Mouse (Mus musculus): Measurements from ENCODE around the gene Crim1. TPM values are rescaled to one million over a fixed set of nuclear protein-coding genes. Genes with fewer than 3 reads are reported as not detected.

Gene Crim1
- total RNA-seq, 4 experiments from 2014 or later: 84.5 to 97.9 (median 87.0) TPM

- no peak for DNase-seq (ENCODE audit: low spot score in 2 of 2)
Observed at GRCm38 (mm10) chr17:78209646-78210045, 9.6 kb downstream of the Crim1 start.

- no peak for DNase-seq (ENCODE audit: low spot score in 2 of 2)
Observed at GRCm38 (mm10) chr17:78211881-78212280, 11.8 kb downstream of the Crim1 start.

- DNase-seq (ENCODE audit: low spot score in 2 of 2): no peak
Observed at GRCm38 (mm10) chr17:78213128-78213527, 13.1 kb downstream of the Crim1 start.

DNA sequence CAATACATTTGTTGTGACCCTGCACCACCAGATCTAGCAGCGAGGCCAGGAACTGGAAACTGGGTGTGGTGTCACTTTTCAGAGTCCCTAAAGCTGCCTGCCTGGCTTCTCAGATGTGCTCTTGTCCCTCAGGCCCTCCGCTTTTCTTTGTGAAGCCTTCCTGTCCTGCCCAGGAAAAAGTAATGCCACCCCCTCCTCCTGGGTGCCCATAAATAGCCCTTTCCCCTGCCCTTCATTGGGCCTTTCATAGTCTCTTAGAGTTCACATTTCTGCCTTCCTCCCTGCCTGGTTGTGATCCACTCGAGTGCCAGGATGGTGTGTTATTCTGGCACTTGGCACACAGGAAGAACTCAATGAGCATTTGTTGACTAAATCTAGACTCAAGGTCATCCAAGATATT, 16.5 kb downstream of the Crim1 start:
- no peak for DNase-seq (ENCODE audit: low spot score in 2 of 2)

- no peak for DNase-seq (ENCODE audit: low spot score in 2 of 2)
Observed at GRCm38 (mm10) chr17:78217406-78217805, 17.4 kb downstream of the Crim1 start.

DNA sequence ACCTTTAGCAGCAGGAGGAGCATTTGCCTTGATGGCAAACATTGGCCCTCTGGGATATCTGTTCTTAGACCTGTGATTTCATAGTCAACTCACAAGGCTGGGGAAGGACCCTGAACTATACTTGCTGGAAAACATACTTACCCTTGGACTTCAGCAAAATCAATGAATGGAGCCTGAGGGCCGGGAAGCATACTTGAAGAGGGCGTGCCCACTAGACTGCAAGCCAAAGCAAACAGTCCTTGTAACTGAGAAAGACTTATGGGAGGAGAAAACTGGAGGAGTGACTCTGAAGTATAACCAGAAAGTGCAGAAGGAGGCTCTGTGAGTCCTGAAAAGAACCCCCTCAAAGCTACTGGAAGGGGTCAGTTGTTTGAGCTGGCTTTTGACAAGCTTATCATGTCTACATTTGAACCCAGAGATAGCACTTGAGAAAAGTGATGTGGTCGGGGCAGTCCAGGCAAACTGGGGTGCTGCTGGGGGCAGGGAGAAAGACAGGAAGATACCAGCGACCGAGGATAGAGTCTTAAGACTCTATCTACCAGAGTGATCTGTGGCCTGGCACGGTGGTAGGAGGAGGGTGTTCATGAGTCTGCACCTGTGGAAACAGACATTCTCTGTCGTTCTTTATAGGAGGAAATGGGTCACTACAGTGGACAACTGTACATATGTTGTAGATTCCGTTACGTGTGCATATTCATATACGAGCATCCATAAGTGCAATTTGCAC, 18.6 kb downstream of the Crim1 start:
- no peak for DNase-seq (ENCODE audit: low spot score in 2 of 2)

DNA sequence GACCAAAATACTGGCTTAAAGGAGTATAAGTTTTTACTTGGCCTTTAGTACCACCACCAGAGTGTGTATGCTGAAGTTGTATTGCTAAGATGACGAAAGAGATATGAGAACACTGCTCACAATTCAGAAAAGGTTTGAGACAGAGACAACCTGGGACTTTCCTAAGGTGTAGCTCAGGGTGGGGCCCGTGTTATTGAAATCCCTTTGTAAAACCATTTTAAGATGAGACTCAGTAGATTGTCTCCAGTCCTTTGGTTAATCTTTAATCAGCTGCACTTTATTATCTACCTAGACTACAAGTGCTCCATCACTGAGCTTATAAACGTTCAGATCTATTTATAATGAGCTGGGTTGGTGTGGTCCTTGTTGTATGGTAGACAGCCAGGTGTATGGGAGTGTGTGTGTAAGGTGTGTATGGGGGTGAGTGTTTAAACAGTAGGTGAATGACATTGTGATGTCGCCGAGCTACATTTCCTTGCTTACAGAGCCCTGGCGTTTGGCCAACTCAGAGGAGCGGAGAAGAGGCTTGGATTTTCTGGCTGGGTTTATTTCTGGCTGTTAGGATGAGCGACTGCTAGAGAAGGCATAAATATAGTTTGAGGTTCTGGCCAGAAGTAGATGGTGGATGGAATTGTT, 21.1 kb downstream of the Crim1 start:
- DNase-seq (ENCODE audit: low spot score in 2 of 2): no peak

GRCm38 (mm10) chr17:78221860-78222259, 21.8 kb downstream of the Crim1 start:
- DNase-seq (ENCODE audit: low spot score in 2 of 2): no peak

DNA sequence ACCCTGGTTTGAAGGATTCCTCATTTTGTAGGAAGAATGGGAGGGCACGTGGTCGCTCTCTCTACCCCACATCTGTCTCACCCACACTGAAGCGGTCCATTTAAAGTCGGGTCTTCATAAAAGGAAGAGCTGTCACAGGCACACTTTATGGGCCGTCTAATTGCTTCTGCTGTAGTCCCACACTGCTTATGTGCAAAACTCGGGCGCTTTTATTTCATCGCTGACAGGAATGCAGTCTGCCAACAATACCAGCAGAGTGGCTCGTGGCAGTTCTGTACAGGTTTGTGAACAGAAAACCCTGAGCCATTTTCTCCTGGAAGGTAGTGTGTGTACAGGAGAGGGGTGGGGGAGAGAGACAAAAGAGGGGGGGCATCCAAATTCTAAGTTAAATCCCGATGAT, 23.9 kb downstream of the Crim1 start:
- no peak for DNase-seq (ENCODE audit: low spot score in 2 of 2)

DNA sequence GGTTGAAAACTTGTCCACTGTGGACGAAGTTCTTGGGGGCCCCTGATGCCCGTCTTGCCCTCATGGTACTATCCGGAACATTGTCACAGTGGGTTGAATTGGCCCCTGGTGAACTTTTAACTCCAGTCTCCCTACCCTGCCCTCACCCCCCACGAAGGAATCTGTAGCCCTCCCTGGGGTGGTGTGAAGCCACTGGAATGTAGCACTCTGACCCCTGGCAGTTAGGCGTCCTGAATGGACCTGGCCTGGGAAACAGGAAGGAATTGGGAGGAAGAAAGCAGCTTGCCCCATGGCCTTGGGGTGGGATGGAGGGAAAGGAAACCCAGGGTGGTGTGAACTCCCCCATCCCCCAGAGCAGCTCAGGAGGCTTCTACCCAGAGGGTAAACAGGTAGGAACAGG, 25.5 kb downstream of the Crim1 start:
- no peak for DNase-seq (ENCODE audit: low spot score in 2 of 2)

DNA sequence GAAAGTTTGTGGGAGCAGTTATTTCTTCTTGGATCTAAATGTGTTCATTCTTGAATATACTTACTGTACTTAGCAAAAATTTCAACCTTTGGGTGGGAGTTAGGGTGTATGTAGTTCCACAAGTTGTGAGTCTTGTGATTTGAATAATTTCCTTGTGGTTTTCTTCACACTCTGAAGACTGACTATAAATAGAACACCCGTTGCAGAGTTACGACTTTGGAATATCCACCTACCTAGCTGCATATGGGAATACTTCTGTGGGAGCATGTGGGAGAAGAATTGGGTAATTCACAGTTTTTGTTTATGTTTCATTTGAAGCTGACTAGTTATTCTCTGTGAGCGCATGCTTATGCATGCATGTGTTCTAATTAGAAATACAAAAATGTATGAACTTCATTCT, 27.2 kb downstream of the Crim1 start:
- DNase-seq (ENCODE audit: low spot score in 2 of 2): no peak

DNA sequence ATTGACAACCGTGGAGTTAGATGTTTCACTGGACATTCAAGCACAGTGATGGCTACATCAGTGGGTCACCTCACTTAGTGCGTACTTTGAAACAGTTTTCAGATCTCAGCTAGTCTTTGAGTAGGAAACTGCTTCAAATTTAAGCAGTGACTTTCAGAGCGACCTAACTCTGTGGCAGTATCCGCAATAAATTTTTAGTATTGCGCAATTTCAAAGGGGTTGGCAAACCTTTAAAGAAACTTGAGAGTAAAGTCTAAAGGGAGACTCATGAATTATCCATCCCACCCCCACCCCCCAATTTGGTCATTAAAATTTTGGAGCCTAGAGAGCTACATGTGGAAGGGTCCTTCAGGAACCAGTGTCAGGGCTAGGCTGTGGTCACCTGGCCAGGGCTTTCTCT, 31.5 kb downstream of the Crim1 start:
- DNase-seq (ENCODE audit: low spot score in 2 of 2): no peak

DNA sequence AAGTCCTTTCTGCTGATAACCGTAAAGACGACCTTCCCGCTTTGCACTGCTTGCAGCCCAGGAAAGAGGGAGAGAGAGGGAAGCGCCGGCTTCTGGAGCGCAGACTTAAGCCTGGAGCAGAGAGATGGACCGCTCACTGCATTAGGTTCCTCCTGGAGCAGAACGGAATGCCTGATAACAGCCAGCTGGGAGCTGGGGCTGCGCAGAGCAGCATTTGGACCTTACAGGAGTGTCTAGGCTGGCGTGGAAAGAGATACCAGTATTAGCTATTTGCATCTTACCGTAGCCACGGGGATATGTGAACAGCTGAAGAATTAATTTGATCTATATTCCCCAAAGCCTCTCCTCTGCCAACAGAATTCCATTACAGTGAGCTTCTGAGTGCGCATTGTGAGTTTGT, 32.7 kb downstream of the Crim1 start:
- DNase-seq (ENCODE audit: low spot score in 2 of 2): no peak

DNA sequence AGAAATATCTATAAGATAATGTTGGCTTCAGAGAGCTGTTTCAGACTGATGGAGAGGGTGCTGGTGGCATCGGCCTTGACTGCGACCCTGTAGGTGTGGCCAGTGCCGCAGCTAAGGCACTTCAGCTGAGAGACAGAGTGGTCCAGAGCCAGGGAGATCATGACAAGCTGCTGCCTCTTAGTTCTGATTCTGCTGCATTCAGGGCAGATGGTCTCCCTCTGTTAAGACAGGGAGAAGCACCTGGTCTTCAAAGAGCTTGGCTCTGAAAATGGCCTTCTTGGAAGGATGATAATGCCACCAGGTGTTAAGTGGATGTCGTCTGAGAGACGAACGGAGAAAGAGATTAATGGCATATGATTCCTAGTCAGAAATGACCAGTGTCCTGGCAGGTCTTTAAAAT, 33.8 kb downstream of the Crim1 start:
- no peak for DNase-seq (ENCODE audit: low spot score in 2 of 2)

- no peak for DNase-seq (ENCODE audit: low spot score in 2 of 2)
Observed at GRCm38 (mm10) chr17:78236126-78236525, 36.1 kb downstream of the Crim1 start.

DNA sequence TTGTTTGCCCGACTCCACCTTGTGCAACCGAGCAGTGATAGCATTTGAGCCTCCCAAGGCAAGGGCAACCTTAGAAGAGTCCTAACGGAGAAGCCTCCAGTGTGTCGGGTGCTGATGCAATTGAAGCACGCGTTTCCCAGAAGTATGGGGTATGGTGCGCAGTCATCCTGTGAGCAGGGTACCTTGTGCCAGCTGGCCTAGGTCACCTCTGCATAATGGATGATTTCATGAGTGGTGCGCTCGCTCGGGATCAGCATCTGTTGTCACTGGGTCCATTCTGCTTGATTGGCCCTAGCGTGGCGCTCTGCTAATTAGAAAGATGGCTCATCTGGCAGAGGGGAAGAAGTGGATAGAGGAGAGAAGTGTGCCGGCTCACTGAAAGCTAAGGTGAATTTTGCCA, 37.9 kb downstream of the Crim1 start:
- no peak for DNase-seq (ENCODE audit: low spot score in 2 of 2)

DNA sequence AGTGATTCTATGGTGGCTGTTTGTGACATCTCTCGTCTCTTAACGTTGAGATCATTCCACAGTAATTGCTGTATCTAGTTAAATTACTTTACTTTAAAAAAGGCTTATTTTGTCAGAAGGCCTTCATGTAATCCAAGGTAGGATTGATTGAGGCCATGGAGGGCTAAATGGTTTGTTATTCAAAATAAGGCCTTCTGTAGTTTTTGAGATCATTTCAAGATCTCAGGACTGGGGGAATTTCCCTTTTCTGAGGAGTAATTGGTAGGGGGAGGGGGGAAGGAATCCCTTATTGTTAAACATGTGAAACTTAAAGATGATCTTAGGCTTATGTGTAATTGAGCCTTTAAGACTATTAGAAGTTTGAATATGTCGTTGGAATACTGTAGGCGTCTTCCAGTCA, 40.1 kb downstream of the Crim1 start:
- DNase-seq (ENCODE audit: low spot score in 2 of 2): no peak

- DNase-seq (ENCODE audit: low spot score in 2 of 2): no peak
Observed at GRCm38 (mm10) chr17:78241238-78241637, 41.2 kb downstream of the Crim1 start.

DNA sequence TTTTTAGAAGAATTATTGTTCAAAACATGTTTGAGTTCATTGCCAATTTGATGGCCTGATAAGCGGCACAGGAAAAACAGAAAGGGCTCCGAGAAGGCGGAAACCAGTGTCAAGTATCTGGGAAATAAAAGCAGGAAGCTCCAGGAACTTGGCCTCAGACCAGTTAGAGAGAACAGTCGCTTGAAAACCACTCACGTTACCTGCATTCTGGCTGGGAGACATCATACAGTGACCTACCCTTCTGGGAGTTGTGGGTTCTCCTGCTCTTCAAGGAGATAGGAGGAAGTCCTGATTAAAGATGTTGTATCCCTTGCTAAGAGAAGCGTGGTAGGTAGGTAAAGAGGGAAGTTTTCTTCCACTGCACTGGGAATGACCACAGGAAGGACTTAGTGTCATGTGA, 44.7 kb downstream of the Crim1 start:
- DNase-seq (ENCODE audit: low spot score in 2 of 2): no peak

GRCm38 (mm10) chr17:78245444-78245843, 45.4 kb downstream of the Crim1 start:
- no peak for DNase-seq (ENCODE audit: low spot score in 2 of 2)

DNA sequence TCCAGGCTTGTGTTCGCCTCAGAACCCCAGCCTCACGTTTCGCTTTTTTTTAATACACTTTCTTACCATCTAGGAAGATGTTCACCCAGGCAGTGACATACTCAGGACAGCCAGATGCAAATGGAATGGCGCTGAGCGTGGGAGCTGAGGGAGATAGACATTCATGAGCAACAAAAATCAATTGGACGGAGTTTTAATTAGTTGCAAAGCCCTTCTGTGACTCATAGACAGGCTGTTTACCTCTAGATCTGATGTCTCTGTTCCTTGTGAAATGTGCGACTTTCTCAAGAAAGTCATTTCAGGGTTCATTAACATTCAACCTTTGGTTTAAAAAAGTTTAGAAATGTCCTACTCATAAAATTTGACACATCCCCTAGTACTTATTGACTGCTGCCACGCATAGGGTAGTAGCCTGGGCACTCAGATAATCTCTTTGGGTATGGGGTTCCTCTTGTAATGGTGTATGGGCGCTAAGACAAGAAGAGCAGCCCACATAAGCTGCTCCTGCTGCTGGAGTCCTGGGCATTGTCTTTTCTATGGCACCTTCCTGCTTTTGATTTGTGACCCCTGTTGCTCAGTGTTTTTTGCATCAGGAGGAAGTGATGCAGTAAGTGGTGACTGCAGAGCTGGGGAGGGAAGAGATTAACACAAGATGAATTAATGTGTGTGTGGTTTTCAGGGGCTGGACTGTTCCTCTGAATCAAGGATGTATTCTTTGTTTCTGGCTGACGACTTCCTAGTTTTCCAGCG, 46.8 kb downstream of the Crim1 start:
- DNase-seq (ENCODE audit: low spot score in 2 of 2): no peak

- no peak for DNase-seq (ENCODE audit: low spot score in 2 of 2)
Observed at GRCm38 (mm10) chr17:78248197-78248596, 48.1 kb downstream of the Crim1 start.

DNA sequence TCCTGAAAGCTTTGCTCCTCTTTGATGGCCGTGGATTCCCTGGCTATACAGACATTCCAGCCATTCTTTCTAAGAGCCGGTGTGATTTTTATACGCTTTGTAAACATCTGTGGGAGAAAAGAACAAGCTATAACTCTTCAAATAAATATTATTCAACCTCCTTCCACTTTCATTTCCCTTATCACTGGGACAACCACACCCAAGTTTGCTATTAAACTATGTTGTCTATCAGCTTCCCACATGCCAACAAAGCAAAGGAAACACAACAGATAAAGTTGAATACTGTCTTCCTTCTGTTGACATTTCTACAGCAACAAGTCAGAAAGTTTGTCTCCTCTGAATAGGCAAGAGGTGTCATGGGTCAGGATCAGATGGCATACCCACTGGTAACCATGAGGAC, 48.9 kb downstream of the Crim1 start:
- DNase-seq (ENCODE audit: low spot score in 2 of 2): no peak

Measured in left cerebral cortex, adult 8-10 months (tissue).